In the genomic region with DNA sequence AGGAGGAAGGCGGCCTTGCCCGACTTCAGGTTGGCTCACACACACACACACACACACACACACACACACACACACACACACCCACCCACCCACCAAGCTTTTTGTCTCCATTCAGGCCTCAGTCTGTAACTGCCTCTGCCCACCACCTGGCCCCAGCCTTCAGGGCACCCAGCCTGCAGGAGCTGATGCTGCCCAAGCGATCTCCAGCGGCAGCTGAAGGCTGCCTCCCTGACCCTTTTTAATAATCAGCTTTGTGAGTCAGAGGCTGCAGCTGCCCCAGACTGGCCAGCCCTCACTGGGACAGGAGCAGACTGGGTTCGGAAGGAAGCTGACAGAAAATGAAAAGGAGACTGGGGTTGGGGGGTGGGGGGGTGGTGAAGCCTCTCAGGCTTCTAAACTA, we compare ENCODE assay signal across 11 mouse cellular contexts. TPM values are rescaled to one million over a fixed set of nuclear protein-coding genes. Genes with fewer than 3 reads are reported as not detected.
DNase-seq lines count a peak whose midpoint lies in the region; ATAC-seq lines count a peak whose summit lies in the region.
"Had no signal": no experiment of that assay in that cellular context is flagged by ENCODE, and none has a peak within 500 bp of the region (broad histone marks: within the 10 kb centered on the region; RNA-seq: fewer than 3 reads in every experiment).

No protein-coding gene starts in this region.

- no peaks in the 10 kb centered on the region for H3K9me3 ChIP-seq in intestine, embryonic 16.5 days (ENCODE audit: control insufficient read depth, low read length)

- 0 out of 2 replicates have a peak overlapping the region, but pooled peaks have one; percentile 24 for H3K9ac ChIP-seq in intestine, embryonic 16.5 days (ENCODE audit: low read depth, low read length)

- WGBS in intestine, embryonic 16.5 days: 65% methylated on average over 5 of the region's 5 CpGs

- DNase-seq in gastrocnemius, postnatal 25 days: peak; percentile 53
- no peak for DNase-seq in gastrocnemius, postnatal 10 days
- peak; percentile 50 for DNase-seq in testis, postnatal 10 days (ENCODE audit: low spot score)
- no peak for DNase-seq in testis, postnatal 14 days (ENCODE audit: low spot score)
- DNase-seq in urinary bladder, adult 2 months (ENCODE audit: low spot score): no peak
- no peak for DNase-seq in ovary, postnatal 36 days (ENCODE audit: low spot score)
- DNase-seq in spleen, adult 18-20 months: no peak
- DNase-seq: right cerebral cortex, postnatal 4 days had no signal

- peaks cover 46% of the 10 kb centered on the region for H3K4me1 ChIP-seq in intestine, embryonic 16.5 days (ENCODE audit: control insufficient read depth, insufficient read depth, low read length)

- peak overlapping the region; percentile 54 for H3K27ac ChIP-seq in intestine, embryonic 16.5 days (ENCODE audit: low read length)
- H3K27ac ChIP-seq: layer of hippocampus, adult 2 months; macrophage had no signal

- H3K4me3 ChIP-seq in intestine, embryonic 16.5 days (ENCODE audit: low read length): no peak overlapping the region
- H3K4me3 ChIP-seq: layer of hippocampus, adult 2 months had no signal

- H3K27me3 ChIP-seq in intestine, embryonic 16.5 days (replicated peaks; ENCODE audit: control insufficient read depth, insufficient read depth, low read length): no peaks in the 10 kb centered on the region

- no peak overlapping the region; the same call in 1 of the 2 replicates for H3K4me2 ChIP-seq in intestine, embryonic 16.5 days (ENCODE audit: low read depth, low read length)

- no peak for ATAC-seq in intestine, embryonic 16.5 days

- H3K36me3 ChIP-seq in intestine, embryonic 16.5 days (ENCODE audit: control insufficient read depth, insufficient read depth, low read length): no peaks in the 10 kb centered on the region

RNA-seq across cellular contexts. Expression of a gene that starts 2.6 kb away (rescaled TPM):
- 10 to 100 TPM; 13.2 to 14.7 TPM for total RNA-seq in gastrocnemius, postnatal 25 days (2021)
- 10 to 100 TPM; 39.7 to 50.1 TPM for total RNA-seq in gastrocnemius, postnatal 10 days (2021)
- polyA plus RNA-seq in intestine, embryonic 16.5 days (2015; fragmentation: Nextera tagmentation; extraction: Ambion mirVana): 20.6 and 20.8 TPM in 2 replicates
- 42.8 and 63.1 TPM in 2 replicates for polyA plus RNA-seq in urinary bladder, adult 2 months (2012; rRNA removed)
- polyA plus RNA-seq: macrophage had no signal

RNA-seq across cellular contexts. Expression of a gene that starts 17.8 kb away (rescaled TPM):
- 10 to 100 TPM; 33.1 to 36.7 TPM for total RNA-seq in gastrocnemius, postnatal 25 days (2021)
- 10 to 100 TPM; 28.4 to 32.5 TPM for total RNA-seq in gastrocnemius, postnatal 10 days (2021)
- polyA plus RNA-seq in intestine, embryonic 16.5 days (2015; fragmentation: Nextera tagmentation; extraction: Ambion mirVana): 58.4 and 65.8 TPM in 2 replicates
- polyA plus RNA-seq in urinary bladder, adult 2 months (2012; rRNA removed): 32.0 and 36.5 TPM in 2 replicates

RNA-seq across cellular contexts. Expression of a gene that starts 18.0 kb away (rescaled TPM):
- 10 to 100 TPM; 20.6 to 22.1 TPM for total RNA-seq in gastrocnemius, postnatal 25 days (2021)
- 10 to 100 TPM; 23.9 to 26.4 TPM for total RNA-seq in gastrocnemius, postnatal 10 days (2021)
- 86.7 and 91.2 TPM in 2 replicates for polyA plus RNA-seq in intestine, embryonic 16.5 days (2015; fragmentation: Nextera tagmentation; extraction: Ambion mirVana)
- 28.3 and 29.6 TPM in 2 replicates for polyA plus RNA-seq in urinary bladder, adult 2 months (2012; rRNA removed)

RNA-seq across cellular contexts. Expression of a gene that starts 27.0 kb away (rescaled TPM):
- 10 to 100 TPM; 21.3 to 23.5 TPM for total RNA-seq in gastrocnemius, postnatal 25 days (2021)
- total RNA-seq in gastrocnemius, postnatal 10 days (2021): 10 to 100 TPM; 29.9 to 31.3 TPM
- 47.3 and 66.2 TPM in 2 replicates for polyA plus RNA-seq in intestine, embryonic 16.5 days (2015; fragmentation: Nextera tagmentation; extraction: Ambion mirVana)
- 26.3 and 27.6 TPM in 2 replicates for polyA plus RNA-seq in urinary bladder, adult 2 months (2012; rRNA removed)

RNA-seq across cellular contexts. Expression of a gene that starts 27.7 kb away (rescaled TPM):
- total RNA-seq in gastrocnemius, postnatal 25 days (2021): 10 to 100 TPM; 61.7 to 65.2 TPM
- total RNA-seq in gastrocnemius, postnatal 10 days (2021): 100 to 1,000 TPM; 123 to 146 TPM
- polyA plus RNA-seq in intestine, embryonic 16.5 days (2015; fragmentation: Nextera tagmentation; extraction: Ambion mirVana): 389 and 590 TPM in 2 replicates
- 319 and 429 TPM in 2 replicates for polyA plus RNA-seq in urinary bladder, adult 2 months (2012; rRNA removed)

Comparison
In these comparisons a context has a peak if more than half of its experiments do, and no peak if none do; other contexts are left out.
1. DNase-seq: peak in gastrocnemius, postnatal 25 days (single experiment) and testis, postnatal 10 days (single experiment); none in gastrocnemius, postnatal 10 days (single experiment), testis, postnatal 14 days (single experiment), urinary bladder, adult 2 months (single experiment), ovary, postnatal 36 days (single experiment) and spleen, adult 18-20 months (0 of 2).